Mouse (Mus musculus): ENCODE results near the gene Prpf19.

- TF ChIP-seq POLR2A (IDR thresholded peaks at IDR 0.05; ENCODE audit: insufficient read length, low read depth) = no peak
- no peak for TF ChIP-seq E2F4 (IDR thresholded peaks at IDR 0.05; ENCODE audit: insufficient read depth)
- no peak for TF ChIP-seq TCF12 (IDR thresholded peaks at IDR 0.05; ENCODE audit: insufficient read depth, poor library complexity, severe bottlenecking)
- no peak for TF ChIP-seq MAX (IDR thresholded peaks at IDR 0.05; ENCODE audit: low read depth)
- TF ChIP-seq USF1 (IDR thresholded peaks at IDR 0.05; ENCODE audit: low read depth) = no peak
- TF ChIP-seq CEBPB (IDR thresholded peaks at IDR 0.05; ENCODE audit: insufficient read depth, poor library complexity, severe bottlenecking) = no peak
- no peak for TF ChIP-seq MYOG (IDR thresholded peaks at IDR 0.05; ENCODE audit: control insufficient read depth in 1 of 3, insufficient read depth in 1 of 3, insufficient read length in 2 of 3, low read depth in 2 of 3)
Measured at GRCm38 (mm10) chr19:10846150-10846549, 48.9 kb upstream of the Prpf19 start.
